Mouse (Mus musculus) hematopoietic stem cell, adult 5-6 weeks (primary cell): Measurements from ENCODE around the gene Saysd1. TPM values are rescaled to one million over a fixed set of nuclear protein-coding genes. Genes with fewer than 3 reads are reported as not detected.
"Not testable (repeated sequence)": the region's sequence is repeated elsewhere in the genome, so short reads cannot be mapped to it uniquely, and the experiment has no call there.

ENCODE experiments used
- ATAC-seq, 2 experiments: fragments of 125-278 bp in 1 of 2; replicated peaks in 1 of 2; 2 replicates each; pipeline ENCODE4 v1.8.0; 2016 to 2017; ENCODE audit warnings: inconsistent platforms in 2 of 2, mild to moderate bottlenecking in 2 of 2, moderate number of reproducible peaks in 2 of 2, low read depth in 1 of 2, moderate TSS enrichment in 1 of 2; ENCODE audit not compliant: low FRiP score in 2 of 2, poor library complexity in 2 of 2, severe bottlenecking in 2 of 2, insufficient read depth in 1 of 2, low TSS enrichment in 1 of 2
- total RNA-seq: library from RNA; stranded (forward); fragments of 172-1452, 232-1000 nt; gene quantifications from 2 replicates; pipeline ENCODE4 v1.2.3, GENCODE M21; 2017

Gene Saysd1
- total RNA-seq, 1 experiment from 2014 or later, result 2.0 TPM

DNA sequence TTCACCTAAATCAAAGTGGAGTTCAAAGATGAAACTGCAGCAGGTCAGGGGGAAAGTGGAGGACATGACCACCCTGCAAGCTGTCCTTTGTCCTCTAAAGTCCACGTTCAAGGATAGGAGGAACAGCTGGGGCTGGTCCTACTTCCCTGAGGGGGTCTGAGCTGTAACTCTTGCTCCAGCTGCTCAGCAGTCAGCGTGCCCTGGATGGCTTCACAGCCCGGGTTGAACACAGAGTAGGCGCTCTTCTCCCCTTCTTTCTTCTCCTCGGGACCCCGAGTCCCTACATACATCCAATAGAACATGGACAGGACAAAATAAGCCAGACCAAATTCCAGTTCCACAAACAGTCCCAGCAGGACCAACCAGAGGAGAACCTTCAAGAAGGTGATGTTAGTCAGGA is 61.2 kb downstream of the Saysd1 start:
- ATAC-seq, result no peak

DNA sequence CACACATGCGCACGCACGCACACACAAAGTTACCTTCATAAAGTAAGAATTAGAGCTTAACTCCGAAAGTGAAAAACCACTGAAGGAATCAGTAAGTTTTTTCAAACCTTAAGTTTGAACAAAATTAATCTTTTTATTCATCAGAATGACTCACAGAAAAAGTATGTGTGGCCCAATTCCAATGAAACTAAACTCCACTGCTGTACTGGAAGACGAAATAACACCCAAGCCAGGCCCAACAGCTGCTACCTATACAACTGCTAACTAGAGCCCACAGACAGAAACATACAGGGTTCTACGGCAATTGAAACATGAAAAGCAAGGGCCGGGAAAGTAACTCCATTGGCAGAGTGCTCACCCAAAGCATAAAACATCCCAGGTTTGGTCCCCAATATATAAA is 62.8 kb downstream of the Saysd1 start:
- ATAC-seq, result no peak

DNA sequence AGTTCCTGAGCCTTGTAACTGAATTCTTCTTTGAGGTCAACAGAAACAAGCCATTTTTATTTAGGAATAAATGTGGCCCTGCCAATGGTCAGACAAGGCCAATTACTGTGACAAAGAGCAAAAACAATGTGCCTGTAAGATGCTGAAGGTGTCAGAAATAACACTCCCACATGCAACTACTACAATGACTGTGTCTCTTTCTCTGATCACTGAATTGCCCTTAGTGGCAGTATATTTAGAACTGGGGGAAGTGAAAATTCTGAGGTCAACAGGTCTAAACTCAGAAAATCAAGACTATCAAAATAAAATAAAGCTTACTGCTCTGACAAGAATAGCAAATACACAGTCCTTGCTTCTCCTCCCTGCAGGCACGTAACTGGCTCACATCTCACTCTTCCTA is 63.6 kb downstream of the Saysd1 start:
- ATAC-seq, result no peak

DNA sequence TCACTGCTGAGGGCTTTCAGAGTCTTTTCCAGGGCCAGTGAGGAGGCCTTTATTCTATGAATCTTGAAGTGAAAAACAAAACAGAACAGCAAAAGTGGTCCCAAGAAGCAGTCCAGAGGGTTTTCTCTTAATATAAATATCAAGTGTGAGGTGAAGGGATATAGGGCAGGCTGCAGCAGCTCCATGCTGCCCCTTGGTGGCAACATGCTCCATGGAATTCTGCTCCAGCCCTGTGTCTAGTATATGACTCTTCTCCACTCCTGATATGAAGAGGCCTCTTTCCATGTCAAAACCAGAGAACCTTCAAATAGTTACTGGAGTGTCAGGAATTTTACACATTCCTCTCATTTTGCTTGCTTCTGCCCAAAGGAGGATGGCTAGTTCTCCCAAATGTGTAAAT is 67.7 kb downstream of the Saysd1 start:
- no peak for ATAC-seq

GRCm38 (mm10) chr14:20068365-20068764 is 70.0 kb downstream of the Saysd1 start:
- no peak for ATAC-seq

DNA sequence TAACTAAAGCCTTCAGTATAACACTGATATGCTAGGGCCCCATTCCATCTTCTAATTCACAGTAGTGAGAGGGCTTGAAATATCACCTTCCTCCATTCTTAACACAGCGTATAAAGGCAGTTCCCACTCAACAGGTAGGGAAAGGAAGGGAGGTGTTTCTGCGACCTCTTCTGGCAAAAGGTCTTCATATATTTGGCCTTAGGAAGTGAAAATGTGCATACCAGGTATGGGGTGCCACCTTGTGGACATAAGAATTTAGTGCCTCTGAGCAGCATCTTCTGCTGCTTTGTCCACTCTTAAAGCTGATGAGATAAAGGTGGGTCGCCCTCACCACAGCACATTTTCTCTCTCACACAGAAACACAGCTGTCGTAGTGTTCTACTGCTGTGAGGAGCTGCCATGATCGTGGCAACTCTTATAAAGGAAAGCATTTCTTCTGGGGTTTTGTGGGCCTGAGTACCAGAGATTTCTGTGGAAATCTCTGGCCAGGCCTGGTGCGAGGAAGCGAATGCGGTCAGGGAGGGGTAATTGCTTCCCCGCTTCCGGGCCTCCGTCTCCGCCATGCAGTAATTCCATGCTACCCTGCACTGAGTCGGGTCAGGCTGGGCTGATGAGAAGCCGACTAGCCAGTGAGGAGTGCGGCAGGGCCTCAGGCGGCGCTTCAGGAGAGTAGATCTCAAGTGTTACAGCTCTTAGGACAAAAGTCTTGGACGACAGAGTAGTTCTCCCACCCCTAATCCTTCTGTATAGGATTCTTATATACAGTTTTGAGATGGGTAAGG is 70.8 kb downstream of the Saysd1 start:
- ATAC-seq, result peak; percentile 77 to 89

GRCm38 (mm10) chr14:20064771-20065170 is 73.6 kb downstream of the Saysd1 start:
- ATAC-seq, result no peak

DNA sequence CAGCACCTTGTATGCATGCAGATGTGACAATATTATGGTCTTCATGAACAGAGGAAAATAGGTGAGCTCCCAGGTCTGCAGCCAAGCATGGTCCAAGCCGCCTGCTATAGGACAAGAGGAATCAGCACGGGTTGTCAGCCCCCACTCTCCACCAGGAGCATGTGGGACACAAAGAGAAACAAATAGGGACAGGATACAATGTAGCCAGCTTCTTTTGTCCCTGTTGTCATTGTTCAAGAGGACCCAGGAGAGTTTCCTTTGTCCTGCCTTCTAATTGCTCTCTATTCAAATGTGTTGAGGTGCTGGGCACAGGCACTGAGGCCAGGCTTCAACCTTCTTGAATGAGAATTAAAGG is 89.9 kb downstream of the Saysd1 start:
- ATAC-seq, result no peak

DNA sequence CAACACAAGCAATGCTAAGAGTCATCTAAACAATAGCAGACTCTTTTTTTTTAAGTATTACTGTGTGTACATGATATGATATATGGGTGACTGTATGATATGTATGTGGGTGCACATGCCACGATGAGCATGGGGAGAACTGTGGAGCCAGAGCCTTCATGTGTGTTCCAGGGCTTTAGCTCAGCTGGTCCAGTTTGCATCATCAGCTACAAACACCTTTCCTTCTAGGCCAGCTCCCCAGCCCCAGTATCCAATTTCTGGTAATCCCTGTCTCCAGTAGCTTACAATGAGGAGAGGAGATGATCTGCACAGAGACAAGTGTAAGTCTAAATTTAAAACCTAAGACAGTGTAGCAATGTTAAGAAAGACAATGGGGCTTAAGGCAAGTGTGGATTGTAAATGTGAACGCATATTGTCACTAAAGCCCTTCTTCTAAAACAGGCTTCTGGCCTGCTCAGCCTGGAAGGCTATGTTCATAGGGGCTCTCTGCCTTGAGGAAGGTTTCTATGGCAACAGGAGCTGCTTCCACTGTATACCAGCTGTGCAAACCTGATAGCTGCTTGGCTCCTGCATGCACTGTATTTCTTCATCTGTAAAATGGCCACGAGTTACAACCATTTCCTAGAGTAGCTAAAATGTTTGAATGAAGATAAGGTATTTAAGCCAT is 90.4 kb downstream of the Saysd1 start:
- no peak for ATAC-seq

DNA sequence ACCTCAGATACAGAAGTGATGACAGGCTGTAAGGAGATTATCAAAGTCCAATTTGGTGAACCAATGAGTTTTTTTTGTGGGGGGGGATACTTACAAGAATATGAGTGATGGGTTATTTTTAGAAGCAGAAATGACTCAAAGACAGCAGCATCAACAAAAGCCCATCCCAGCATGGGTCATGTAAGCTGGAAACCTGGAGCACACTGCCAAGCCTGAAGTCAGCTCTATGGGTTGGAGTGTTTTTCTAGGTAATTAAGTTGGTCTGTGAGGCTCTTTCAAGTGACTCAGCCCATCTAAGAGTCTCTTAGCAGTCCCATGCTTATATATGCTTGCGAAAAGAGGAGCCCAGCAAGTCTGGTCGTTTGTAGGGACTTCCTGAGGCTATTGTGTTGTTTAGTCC is 91.0 kb downstream of the Saysd1 start:
- ATAC-seq, result no peak

- no peak for ATAC-seq
Observed at GRCm38 (mm10) chr14:20044036-20044435, 94.3 kb downstream of the Saysd1 start.

GRCm38 (mm10) chr14:20041836-20042235 is 96.5 kb downstream of the Saysd1 start:
- no peak for ATAC-seq

DNA sequence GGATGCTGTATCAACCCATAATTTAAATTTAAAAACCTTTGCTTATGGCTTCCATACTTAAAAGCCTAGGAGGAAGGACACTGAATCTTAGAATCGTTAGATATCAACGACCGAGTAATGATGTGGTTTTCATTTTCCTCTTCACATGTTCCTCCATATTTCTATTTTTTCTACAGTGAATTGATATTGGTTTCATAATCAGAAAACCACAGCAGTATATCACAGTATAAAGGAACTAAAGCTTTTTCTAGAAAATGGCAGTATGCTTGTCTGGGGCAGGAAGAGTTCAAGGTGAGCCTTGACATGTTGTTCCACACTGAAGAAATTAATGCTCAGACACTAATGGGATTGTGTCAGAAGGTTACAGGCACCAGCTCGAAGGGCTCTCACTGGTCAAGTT is 97.4 kb downstream of the Saysd1 start:
- no peak for ATAC-seq

DNA sequence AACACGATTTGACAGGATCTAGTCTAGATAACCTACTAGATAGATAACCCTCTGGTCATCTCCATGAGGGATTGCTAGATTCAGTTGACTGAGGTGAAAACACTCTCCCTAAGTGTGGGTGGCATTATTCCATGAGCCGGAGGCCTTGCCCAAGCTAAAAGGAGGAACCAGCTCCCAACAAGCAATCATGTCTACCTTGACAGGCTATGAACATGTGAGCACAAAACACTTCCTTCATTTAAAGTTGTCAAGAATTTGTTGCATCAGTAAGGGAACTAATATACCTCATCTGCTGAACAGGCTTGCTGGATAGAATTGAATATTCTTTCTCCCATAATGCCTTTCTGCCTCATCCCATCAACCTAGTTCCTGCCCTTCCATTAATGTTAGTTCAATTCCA is 98.5 kb downstream of the Saysd1 start:
- ATAC-seq, result 0 out of 4 replicates have a peak, but pooled peaks have one; percentile 5 to 23

DNA sequence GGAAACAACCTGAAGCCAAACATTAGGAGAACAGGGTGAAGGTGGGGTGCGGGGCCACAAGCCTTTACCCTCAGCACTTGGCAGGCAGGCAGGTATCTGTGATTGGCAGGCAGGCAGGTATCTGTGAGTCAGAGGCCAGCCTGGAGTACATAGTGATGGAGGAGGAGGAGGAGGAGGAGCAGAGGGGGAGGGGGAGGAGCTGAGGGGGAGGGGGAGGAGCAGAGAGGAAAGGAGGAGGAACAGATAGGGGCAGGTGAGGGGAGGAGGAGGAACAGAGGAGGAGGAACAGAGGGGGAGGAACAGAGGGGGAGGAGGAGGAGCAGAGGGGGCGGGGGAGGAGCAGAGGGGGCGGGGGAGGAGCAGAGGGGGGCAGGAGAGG is 105.6 kb downstream of the Saysd1 start:
- no peak for ATAC-seq

- no peak for ATAC-seq
Observed at GRCm38 (mm10) chr14:20032016-20032737, 106.2 kb downstream of the Saysd1 start.

DNA sequence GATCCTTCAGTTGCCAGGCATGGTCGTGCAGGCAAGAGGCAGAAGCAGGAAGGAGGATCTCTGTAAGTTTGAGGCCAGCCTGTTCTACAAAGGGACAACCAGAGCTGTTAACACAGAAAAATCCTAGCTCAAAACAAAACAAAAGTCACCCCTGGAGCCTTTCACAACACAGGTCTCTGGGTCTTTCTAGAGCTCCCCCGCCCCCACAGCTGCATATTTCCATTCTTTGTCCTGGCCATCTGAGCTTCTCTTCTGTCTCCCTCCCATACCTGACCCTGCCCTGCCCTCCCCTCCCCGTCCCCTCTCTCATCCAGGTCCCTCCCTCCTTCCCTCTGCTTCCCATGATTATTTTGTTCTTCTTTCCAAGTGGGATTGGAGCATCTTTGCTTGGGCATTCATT is 108.7 kb downstream of the Saysd1 start:
- no peak for ATAC-seq

GRCm38 (mm10) chr14:20027475-20027874 is 110.9 kb downstream of the Saysd1 start:
- ATAC-seq, result not testable (repeated sequence)
